Mouse (Mus musculus): ENCODE results near the gene Fut8. TPM values are rescaled to one million over a fixed set of nuclear protein-coding genes. Genes with fewer than 3 reads are reported as not detected.

Gene Fut8
- polyA plus RNA-seq, 1 experiment from 2014 or later = 29.6 TPM

- DNase-seq (ENCODE audit: low spot score) = no peak
- H3K27me3 ChIP-seq (ENCODE audit: insufficient read depth, low read length) = no peaks in the 10 kb centered on the region
- no peak for ATAC-seq (replicated peaks; ENCODE audit: low FRiP score, low read depth)
These were observed 21.3 kb upstream of the Fut8 start for GRCm38 (mm10) chr12:77216511-77217192.

GRCm38 (mm10) chr12:77220616-77221015 is 17.3 kb upstream of the Fut8 start:
- Histone ChIP-seq H3K27ac (no peak overlapping the region), H3K4me1 (replicated peaks; ENCODE audit: insufficient read depth, low read length) (no peaks in the 10 kb centered on the region), H3K9ac (ENCODE audit: low read depth, low read length) (no peak overlapping the region), H3K27me3 (ENCODE audit: insufficient read depth, low read length) (no peaks in the 10 kb centered on the region), H3K36me3 (ENCODE audit: insufficient read depth, low read length) (no peaks in the 10 kb centered on the region), H3K9me3 (replicated peaks; ENCODE audit: low read length) (no peaks in the 10 kb centered on the region), H3K4me2 (ENCODE audit: low read length) (no peak overlapping the region), H3K4me3 (replicated peaks; ENCODE audit: low read depth, low read length) (no peak overlapping the region)
- no peak for TF ChIP-seq CTCF (IDR thresholded peaks at IDR 0.05; ENCODE audit: low read depth)
- DNase-seq (ENCODE audit: low spot score) (no peak), ATAC-seq (replicated peaks; ENCODE audit: low FRiP score, low read depth) (no peak)
- 81% methylated on average over 5 of the region's 5 CpGs for WGBS

More at GRCm38 (mm10) chr12:77216511-77217192, 21.3 kb upstream of the Fut8 start:
- Histone ChIP-seq H3K4me1 (replicated peaks; ENCODE audit: insufficient read depth, low read length) (no peaks in the 10 kb centered on the region), H3K4me3 (replicated peaks; ENCODE audit: low read depth, low read length) (no peak overlapping the region), H3K4me2 (ENCODE audit: low read length) (no peak overlapping the region), H3K36me3 (ENCODE audit: insufficient read depth, low read length) (no peaks in the 10 kb centered on the region), H3K27ac (no peak overlapping the region), H3K9ac (ENCODE audit: low read depth, low read length) (no peak overlapping the region), H3K9me3 (replicated peaks; ENCODE audit: low read length) (no peaks in the 10 kb centered on the region)
- WGBS = 64% methylated on average over 11 of the region's 11 CpGs
- TF ChIP-seq CTCF (IDR thresholded peaks at IDR 0.05; ENCODE audit: low read depth) = no peak

GRCm38 (mm10) chr12:77222272-77222874 is 15.6 kb upstream of the Fut8 start:
- WGBS = 80% methylated on average over 6 of the region's 6 CpGs
- ATAC-seq (replicated peaks; ENCODE audit: low FRiP score, low read depth) = no peak
- DNase-seq (ENCODE audit: low spot score) = no peak

GRCm38 (mm10) chr12:77223595-77223994 is 14.3 kb upstream of the Fut8 start:
- 83% methylated on average over 3 of the region's 3 CpGs for WGBS
- TF ChIP-seq CTCF (IDR thresholded peaks at IDR 0.05; ENCODE audit: low read depth) = no peak
- no peak overlapping the region for H3K4me2 ChIP-seq (ENCODE audit: low read length)
- H3K9ac ChIP-seq (ENCODE audit: low read depth, low read length) = no peak overlapping the region
- no peaks in the 10 kb centered on the region for H3K36me3 ChIP-seq (ENCODE audit: insufficient read depth, low read length)
- H3K4me1 ChIP-seq (replicated peaks; ENCODE audit: insufficient read depth, low read length) = no peaks in the 10 kb centered on the region
- DNase-seq (ENCODE audit: low spot score) (no peak), ATAC-seq (replicated peaks; ENCODE audit: low FRiP score, low read depth) (no peak)
- no peak overlapping the region for H3K27ac ChIP-seq
- no peak overlapping the region for H3K4me3 ChIP-seq (replicated peaks; ENCODE audit: low read depth, low read length)
- H3K27me3 ChIP-seq (ENCODE audit: insufficient read depth, low read length) = no peaks in the 10 kb centered on the region
- no peaks in the 10 kb centered on the region for H3K9me3 ChIP-seq (replicated peaks; ENCODE audit: low read length)

More at GRCm38 (mm10) chr12:77222272-77222874, 15.6 kb upstream of the Fut8 start:
- Histone ChIP-seq H3K36me3 (ENCODE audit: insufficient read depth, low read length) (no peaks in the 10 kb centered on the region), H3K4me1 (replicated peaks; ENCODE audit: insufficient read depth, low read length) (no peaks in the 10 kb centered on the region), H3K9me3 (replicated peaks; ENCODE audit: low read length) (no peaks in the 10 kb centered on the region), H3K4me2 (ENCODE audit: low read length) (no peak overlapping the region), H3K27ac (no peak overlapping the region), H3K4me3 (replicated peaks; ENCODE audit: low read depth, low read length) (no peak overlapping the region), H3K9ac (ENCODE audit: low read depth, low read length) (no peak overlapping the region), H3K27me3 (ENCODE audit: insufficient read depth, low read length) (no peaks in the 10 kb centered on the region)
- no peak for TF ChIP-seq CTCF (IDR thresholded peaks at IDR 0.05; ENCODE audit: low read depth)

GRCm38 (mm10) chr12:77224121-77224520 is 13.8 kb upstream of the Fut8 start:
- H3K4me2 ChIP-seq (ENCODE audit: low read length) = no peak overlapping the region
- DNase-seq (ENCODE audit: low spot score) (no peak), ATAC-seq (replicated peaks; ENCODE audit: low FRiP score, low read depth) (no peak)
- H3K4me1 ChIP-seq (replicated peaks; ENCODE audit: insufficient read depth, low read length) = no peaks in the 10 kb centered on the region
- 87% methylated on average over 4 of the region's 4 CpGs for whole genome bisulfite sequencing
- TF ChIP-seq CTCF (IDR thresholded peaks at IDR 0.05; ENCODE audit: low read depth) = no peak
- H3K27me3 ChIP-seq (ENCODE audit: insufficient read depth, low read length) = no peaks in the 10 kb centered on the region
- H3K9me3 ChIP-seq (replicated peaks; ENCODE audit: low read length) = no peaks in the 10 kb centered on the region
- H3K9ac ChIP-seq (ENCODE audit: low read depth, low read length) = no peak overlapping the region
- no peak overlapping the region for H3K27ac ChIP-seq
- H3K36me3 ChIP-seq (ENCODE audit: insufficient read depth, low read length) = no peaks in the 10 kb centered on the region
- no peak overlapping the region for H3K4me3 ChIP-seq (replicated peaks; ENCODE audit: low read depth, low read length)

- H3K27me3 ChIP-seq (ENCODE audit: insufficient read depth, low read length) = no peaks in the 10 kb centered on the region
- H3K27ac ChIP-seq = no peak overlapping the region
- TF ChIP-seq CTCF (IDR thresholded peaks at IDR 0.05; ENCODE audit: low read depth) = no peak
- no peak overlapping the region for H3K9ac ChIP-seq (ENCODE audit: low read depth, low read length)
- no peak for DNase-seq (ENCODE audit: low spot score)
- H3K36me3 ChIP-seq (ENCODE audit: insufficient read depth, low read length) = no peaks in the 10 kb centered on the region
- H3K4me3 ChIP-seq (replicated peaks; ENCODE audit: low read depth, low read length) = no peak overlapping the region
- no peaks in the 10 kb centered on the region for H3K9me3 ChIP-seq (replicated peaks; ENCODE audit: low read length)
- no peak for ATAC-seq (replicated peaks; ENCODE audit: low FRiP score, low read depth)
- H3K4me1 ChIP-seq (replicated peaks; ENCODE audit: insufficient read depth, low read length) = no peaks in the 10 kb centered on the region
- no peak overlapping the region for H3K4me2 ChIP-seq (ENCODE audit: low read length)
- 58% methylated on average over 4 of the region's 4 CpGs for WGBS
These were observed 13.0 kb upstream of the Fut8 start for GRCm38 (mm10) chr12:77224891-77225290.

Measured in kidney, postnatal 0 days (tissue).